Mouse (Mus musculus): ENCODE measurements at regions not wholly inside any gene's neighbourhood (a gene's known extent, or its start where the extent isn't known, plus 50 kb on each side); places are given as distances from the start of the nearest gene placed in this dataset.

GRCm38 (mm10) chr10:119123517-119123916, 116.3 kb downstream of the Cand1 start:
- no peaks in the 10 kb centered on the region for H3K4me1 ChIP-seq (ENCODE audit: control insufficient read depth in 1 of 2, insufficient read depth in 2 of 2, low read length in 2 of 2)
- DNase-seq (ENCODE audit: low read depth, low spot score) = no peak
- no peak overlapping the region for H3K27ac ChIP-seq (ENCODE audit: control insufficient read depth, low read depth, low read length)
- H3K79me2 ChIP-seq (ENCODE audit: control insufficient read depth, insufficient read depth, low read length, poor library complexity) = no peaks in the 10 kb centered on the region
- no peak overlapping the region for H3K9ac ChIP-seq (ENCODE audit: control insufficient read depth, low read depth, low read length, poor library complexity, severe bottlenecking)
- no peaks in the 10 kb centered on the region for H3K36me3 ChIP-seq (ENCODE audit: control insufficient read depth in 1 of 2, insufficient read depth in 2 of 2, low read length in 2 of 2)
- no peak overlapping the region for H3K4me3 ChIP-seq (ENCODE audit: control insufficient read depth in 1 of 2, insufficient read depth in 1 of 2, low read depth in 2 of 2, low read length in 2 of 2)
- TF ChIP-seq ZMIZ1 (IDR thresholded peaks at IDR 0.05; ENCODE audit: low read depth, low read length) (no peak), ZC3H11A (IDR thresholded peaks at IDR 0.05; ENCODE audit: low read depth, low read length) (no peak), USF1 (IDR thresholded peaks at IDR 0.05; ENCODE audit: low read depth, low read length) (no peak), POLR2AphosphoS5 (IDR thresholded peaks at IDR 0.05; ENCODE audit: borderline replicate concordance, low read depth, low read length) (no peak), CTCF (IDR thresholded peaks at IDR 0.05 in 2 of 3, conservative IDR thresholded peaks at IDR 0.05 in 1 of 3; ENCODE audit: control insufficient read depth in 1 of 3, insufficient read depth in 1 of 3, low read depth in 2 of 3, low read length in 3 of 3, poor library complexity in 1 of 3, severe bottlenecking in 1 of 3) (no peak), MEF2A (IDR thresholded peaks at IDR 0.05; ENCODE audit: extremely low read depth, insufficient replicate concordance, low read depth, low read length, poor library complexity, severe bottlenecking) (no peak), EP300 (IDR thresholded peaks at IDR 0.05; ENCODE audit: low read depth in 1 of 2, low read length in 2 of 2) (no peak), ZKSCAN1 (IDR thresholded peaks at IDR 0.05; ENCODE audit: low read depth, low read length) (no peak), BHLHE40 (IDR thresholded peaks at IDR 0.05; ENCODE audit: borderline replicate concordance, low read depth, low read length) (no peak), MAZ (IDR thresholded peaks at IDR 0.05; ENCODE audit: low read depth, low read length) (no peak), JUND (IDR thresholded peaks at IDR 0.05; ENCODE audit: low read depth, low read length) (no peak), MAX (IDR thresholded peaks at IDR 0.05; ENCODE audit: low read length) (no peak), CHD2 (IDR thresholded peaks at IDR 0.05; ENCODE audit: low read length) (no peak), MAFK (IDR thresholded peaks at IDR 0.05; ENCODE audit: borderline replicate concordance, low read depth, low read length) (no peak), E2F4 (IDR thresholded peaks at IDR 0.05; ENCODE audit: borderline replicate concordance, low read depth, low read length) (no peak), USF2 (IDR thresholded peaks at IDR 0.05; ENCODE audit: borderline replicate concordance in 1 of 2, insufficient read depth in 1 of 2, low read depth in 1 of 2, low read length in 2 of 2) (no peak)
- no peaks in the 10 kb centered on the region for H3K9me3 ChIP-seq (replicated peaks; ENCODE audit: insufficient read depth, low read length)
- H3K27me3 ChIP-seq (ENCODE audit: control insufficient read depth in 1 of 2, insufficient read depth in 2 of 2, low read length in 2 of 2) = no peaks in the 10 kb centered on the region

- no peaks in the 10 kb centered on the region for H3K9me3 ChIP-seq (replicated peaks; ENCODE audit: insufficient read depth, low read length)
- H3K9ac ChIP-seq (ENCODE audit: control insufficient read depth, low read depth, low read length, poor library complexity, severe bottlenecking) = no peak overlapping the region
- H3K79me2 ChIP-seq (ENCODE audit: control insufficient read depth, insufficient read depth, low read length, poor library complexity) = no peaks in the 10 kb centered on the region
- no peaks in the 10 kb centered on the region for H3K4me1 ChIP-seq (ENCODE audit: control insufficient read depth in 1 of 2, insufficient read depth in 2 of 2, low read length in 2 of 2)
- no peak for DNase-seq (ENCODE audit: low read depth, low spot score)
- no peaks in the 10 kb centered on the region for H3K27me3 ChIP-seq (ENCODE audit: control insufficient read depth in 1 of 2, insufficient read depth in 2 of 2, low read length in 2 of 2)
- TF ChIP-seq EP300 (IDR thresholded peaks at IDR 0.05; ENCODE audit: low read depth in 1 of 2, low read length in 2 of 2) = no peak
- TF ChIP-seq ZMIZ1 (IDR thresholded peaks at IDR 0.05; ENCODE audit: low read depth, low read length) = no peak
- no peak for TF ChIP-seq MYC (IDR thresholded peaks at IDR 0.05; ENCODE audit: low read depth, low read length)
- no peak for TF ChIP-seq HCFC1 (IDR thresholded peaks at IDR 0.05; ENCODE audit: low read depth, low read length)
- TF ChIP-seq ELF1 (IDR thresholded peaks at IDR 0.05; ENCODE audit: low read depth, low read length) = no peak
- TF ChIP-seq SMC3 (IDR thresholded peaks at IDR 0.05; ENCODE audit: low read depth, low read length) = no peak
- TF ChIP-seq KAT2A (conservative IDR thresholded peaks at IDR 0.05; ENCODE audit: low read depth, low read length) = no peak
- TF ChIP-seq MXI1 (IDR thresholded peaks at IDR 0.05; ENCODE audit: low read depth, low read length) = no peak
- TF ChIP-seq ZC3H11A (IDR thresholded peaks at IDR 0.05; ENCODE audit: low read depth, low read length) = no peak
- TF ChIP-seq TCF12 (IDR thresholded peaks at IDR 0.05; ENCODE audit: low read depth, low read length) = no peak
- no peak for TF ChIP-seq UBTF (IDR thresholded peaks at IDR 0.05; ENCODE audit: borderline replicate concordance, insufficient read depth, low read depth, low read length)
- H3K27ac ChIP-seq (ENCODE audit: control insufficient read depth, low read depth, low read length) = no peak overlapping the region
- H3K4me3 ChIP-seq (ENCODE audit: control insufficient read depth in 1 of 2, insufficient read depth in 1 of 2, low read depth in 2 of 2, low read length in 2 of 2) = no peak overlapping the region
- no peaks in the 10 kb centered on the region for H3K36me3 ChIP-seq (ENCODE audit: control insufficient read depth in 1 of 2, insufficient read depth in 2 of 2, low read length in 2 of 2)
Observed at GRCm38 (mm10) chr10:119122347-119122746, 117.5 kb downstream of the Cand1 start.
